Mouse (Mus musculus): ENCODE data around the gene Gm26620. TPM values are rescaled to one million over a fixed set of nuclear protein-coding genes. Genes with fewer than 3 reads are reported as not detected.

Gm26620 gene
- polyA plus RNA-seq (2015; fragmentation: Nextera tagmentation; extraction: Ambion mirVana) = 1.9 and 2.2 TPM in 2 replicates

GRCm38 (mm10) chr1:170884978-170885561, at the start of gene Gm26620, which contains the start of gene Dusp12:
Gene Gm26620 (plus strand): TSS chr1:170885065.
Gene Dusp12 (minus strand): TSS chr1:170885540.

GRCm38 (mm10) chr1:170867691-170868105, 17.2 kb upstream of the Gm26620 start, which contains the start of gene Atf6:
Gene Atf6 (minus strand): TSS chr1:170867771.

GRCm38 (mm10) chr1:170912891-170913615, 28.2 kb downstream of the Gm26620 start, which contains the start of gene Fcrlb:
Gene Fcrlb (minus strand): TSS chr1:170912941.

GRCm38 (mm10) chr1:170927378-170927777, 42.5 kb downstream of the Gm26620 start, which contains the start of gene Fcrla:
Gene Fcrla (minus strand): TSS chr1:170927583.

Other genes with a start within 250 kb of the Gm26620 start
- 18.8 and 22.1 TPM in 2 replicates for gene Olfml2b, start 240.5 kb upstream of the Gm26620 start, polyA plus RNA-seq (2015; fragmentation: Nextera tagmentation; extraction: Ambion mirVana)
- 4.6 and 7.1 TPM in 2 replicates for gene Atf6, start 17.3 kb upstream of the Gm26620 start, polyA plus RNA-seq (2015; fragmentation: Nextera tagmentation; extraction: Ambion mirVana)
- gene Dusp12, start 475 bp downstream of the Gm26620 start, polyA plus RNA-seq (2015; fragmentation: Nextera tagmentation; extraction: Ambion mirVana) = 43.7 and 46.4 TPM in 2 replicates
- 0.35 TPM in 1 of 2 replicates, not detected in the other for gene Fcrlb, start 27.9 kb downstream of the Gm26620 start, polyA plus RNA-seq (2015; fragmentation: Nextera tagmentation; extraction: Ambion mirVana)
- 0.25 and 0.68 TPM in 2 replicates for gene Fcrla, start 42.5 kb downstream of the Gm26620 start, polyA plus RNA-seq (2015; fragmentation: Nextera tagmentation; extraction: Ambion mirVana)
- 12.9 and 15.4 TPM in 2 replicates for gene Fcgr2b, start 91.5 kb downstream of the Gm26620 start, polyA plus RNA-seq (2015; fragmentation: Nextera tagmentation; extraction: Ambion mirVana)
- gene Fcgr4, start 133.9 kb downstream of the Gm26620 start, polyA plus RNA-seq (2015; fragmentation: Nextera tagmentation; extraction: Ambion mirVana) = 5.6 and 6.3 TPM in 2 replicates
- 42.6 and 55.1 TPM in 2 replicates for gene Fcgr3, start 179.9 kb downstream of the Gm26620 start, polyA plus RNA-seq (2015; fragmentation: Nextera tagmentation; extraction: Ambion mirVana)
- 4.1 and 7.5 TPM in 2 replicates for gene Cfap126, start 228.9 kb downstream of the Gm26620 start, polyA plus RNA-seq (2015; fragmentation: Nextera tagmentation; extraction: Ambion mirVana)